Mouse (Mus musculus) layer of hippocampus, postnatal 14 days (tissue): ENCODE data around the gene Atg3. TPM values are rescaled to one million over a fixed set of nuclear protein-coding genes. Genes with fewer than 3 reads are reported as not detected.

Source experiments
- DNase-seq, 2 experiments: peaks; one replicate each; pipeline ENCODE4 v3.0.0; 2021 to 2022; ENCODE audit warnings: low spot score in 2 of 2, mixed read lengths in 1 of 2
- long read RNA-seq, 2 experiments: library from polyadenylated mRNA; stranded (forward); transcript quantifications; one replicate each; pipeline ENCODE4 v2.0.0; 2021
- total RNA-seq, 2 experiments: library from RNA; stranded (reverse); gene quantifications; 2 replicates each; pipeline ENCODE4 v1.2.3; 2021

The Atg3 gene
- 10 to 100 TPM; 43.2 to 45.1 TPM for total RNA-seq
- long read RNA-seq, experiment 1, transcript Atg3-201 (12 exons, 2,057 nt) = major isoform, 61 of 82 reads
- long read RNA-seq, experiment 1, partial matches to known transcripts = 17 of 82 reads
- long read RNA-seq, experiment 1, other reads (novel, unspliced or antisense) = 4 of 82 reads
- long read RNA-seq, experiment 2, transcript Atg3-201 (12 exons, 2,057 nt) = major isoform, 115 of 146 reads
- long read RNA-seq, experiment 2, partial matches to known transcripts = 24 of 146 reads
- long read RNA-seq, experiment 2, other reads (novel, unspliced or antisense) = 6 of 146 reads

DNA sequence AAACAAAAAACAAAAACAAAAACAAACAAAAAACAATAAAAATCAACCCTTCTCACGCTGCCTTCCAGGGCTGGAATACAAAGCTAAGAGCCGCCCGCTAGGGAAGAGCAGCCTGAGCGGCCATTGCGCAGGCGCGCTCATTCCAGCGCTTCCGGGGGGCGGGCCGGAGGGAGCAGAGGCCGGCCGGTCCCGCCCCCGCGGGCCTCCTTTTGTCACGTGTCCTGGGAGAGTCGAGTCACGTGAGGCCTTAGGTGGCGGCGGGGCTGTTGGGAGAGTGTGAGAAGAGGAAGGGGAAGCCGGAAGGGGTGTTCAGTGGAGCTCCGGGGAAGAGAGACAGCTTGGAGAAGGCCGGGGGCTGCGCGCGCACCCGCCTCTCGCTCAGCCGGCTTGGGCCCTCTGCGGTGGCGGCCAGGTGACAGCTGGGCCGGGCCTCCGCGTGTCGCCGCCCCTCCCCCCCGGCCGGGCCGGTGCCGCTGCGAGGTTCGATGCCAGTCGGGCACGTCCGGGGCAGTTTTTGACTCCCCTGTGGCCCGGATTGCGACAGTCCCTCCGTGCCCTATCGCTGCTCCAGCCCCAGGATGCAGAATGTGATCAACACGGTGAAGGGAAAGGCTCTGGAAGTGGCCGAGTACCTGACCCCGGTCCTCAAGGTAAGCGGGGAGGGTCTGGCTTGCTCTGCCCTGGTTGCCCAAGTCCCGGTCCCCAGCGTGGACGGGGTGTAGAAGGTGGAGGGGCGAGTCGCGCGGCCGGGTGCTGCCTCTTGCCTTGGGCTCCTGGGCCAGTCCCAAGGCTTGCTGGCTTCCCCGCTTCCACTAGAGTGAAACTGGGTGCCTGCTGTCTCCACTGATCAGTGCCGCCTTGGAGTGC lies at the start of gene Atg3, which contains the start of gene Slc35a5:
Gene Atg3 (plus strand): TSS at position 264 of the 867 bp plus-strand sequence.
Gene Slc35a5 (minus strand): TSS at position 185 of the 867 bp plus-strand sequence.
- DNase-seq = peak; percentile 90 to 98

DNA sequence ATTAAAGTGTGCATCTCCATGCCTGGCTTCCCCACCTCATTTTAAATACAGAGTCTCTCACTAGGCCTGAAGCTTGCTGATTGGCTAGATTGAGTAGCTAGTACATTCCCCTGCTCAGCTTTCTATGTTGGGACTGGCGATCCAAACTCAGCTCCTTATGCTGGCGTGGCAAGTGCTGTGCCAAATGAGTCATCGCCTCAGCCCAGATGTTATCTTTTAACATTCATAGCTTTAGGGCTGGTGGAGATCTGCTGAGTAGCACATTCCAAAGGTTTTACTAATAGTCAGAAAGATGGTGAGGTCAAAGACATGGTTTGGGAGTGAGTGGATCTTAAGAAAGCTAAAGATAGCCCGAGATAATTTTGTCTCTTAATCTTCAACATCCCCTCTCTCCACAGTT lies 48.1 kb upstream of the Atg3 start:
- no peak for DNase-seq

DNA sequence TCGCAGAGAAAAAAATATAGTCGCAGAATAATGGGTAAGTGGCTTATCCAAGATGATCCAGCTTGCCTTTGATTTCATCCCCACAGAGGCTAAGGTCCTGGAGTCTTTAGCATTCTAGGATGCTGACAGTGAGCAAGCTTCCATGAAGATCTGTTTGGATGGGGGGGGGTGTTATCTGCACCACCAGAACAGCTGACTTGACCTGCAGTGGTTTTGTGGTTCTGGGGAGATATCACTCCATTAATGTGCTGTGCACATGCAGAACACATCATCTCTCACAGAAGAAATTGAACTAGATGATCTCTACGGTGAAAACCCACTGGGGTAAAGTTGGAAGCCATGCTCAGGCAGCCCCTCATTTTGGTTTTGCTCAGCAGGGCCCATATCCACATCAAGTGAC lies 41.4 kb upstream of the Atg3 start:
- no peak for DNase-seq

DNA sequence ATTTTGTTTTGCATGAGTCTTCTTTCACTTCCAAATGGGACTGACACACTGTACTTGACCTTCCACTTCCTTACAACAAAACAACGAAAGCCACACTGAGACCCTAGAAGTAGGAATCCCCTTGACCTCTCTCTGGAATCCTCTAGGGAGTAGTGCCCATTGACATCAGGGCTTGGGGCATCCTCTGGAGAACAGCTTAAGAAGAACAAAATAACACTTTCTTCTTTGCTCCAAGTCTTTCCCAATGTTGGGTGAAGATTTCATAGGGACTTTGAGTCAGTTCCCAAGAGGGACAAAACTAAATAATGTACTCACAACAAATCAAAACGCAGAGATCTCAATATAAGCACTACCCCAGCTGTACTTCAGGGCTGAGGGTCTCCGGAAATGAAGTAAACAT lies 39.8 kb upstream of the Atg3 start:
- no peak for DNase-seq

DNA sequence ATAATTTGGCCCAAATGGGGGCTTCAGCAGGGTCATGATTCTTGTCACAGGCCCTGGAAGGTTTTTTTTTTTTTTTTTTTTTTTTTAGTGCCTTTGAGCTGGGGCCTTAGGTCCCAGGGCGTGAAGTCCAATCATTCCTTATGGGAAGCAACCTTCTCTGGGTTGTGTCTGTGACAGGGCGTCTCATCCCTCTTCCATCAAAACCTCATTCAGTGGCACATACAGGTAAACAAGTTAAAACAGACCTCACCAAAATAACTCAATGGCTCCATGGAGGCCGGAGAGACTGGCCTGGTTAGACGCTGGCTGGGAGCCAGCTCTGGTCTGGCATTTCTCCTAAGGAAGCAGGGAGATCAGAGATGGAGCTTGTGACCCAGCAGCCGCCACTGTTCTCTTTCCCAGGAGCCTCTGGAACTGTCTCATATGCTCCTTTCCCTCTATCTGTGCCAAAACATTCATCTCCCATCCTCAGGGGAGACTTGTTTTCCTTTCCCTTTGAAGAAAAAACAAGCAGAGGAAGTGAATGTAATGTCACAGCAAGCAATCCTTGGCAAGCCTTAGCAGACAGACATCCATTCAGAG lies 37.6 kb upstream of the Atg3 start:
- peak; percentile 40 to 56 for DNase-seq

DNA sequence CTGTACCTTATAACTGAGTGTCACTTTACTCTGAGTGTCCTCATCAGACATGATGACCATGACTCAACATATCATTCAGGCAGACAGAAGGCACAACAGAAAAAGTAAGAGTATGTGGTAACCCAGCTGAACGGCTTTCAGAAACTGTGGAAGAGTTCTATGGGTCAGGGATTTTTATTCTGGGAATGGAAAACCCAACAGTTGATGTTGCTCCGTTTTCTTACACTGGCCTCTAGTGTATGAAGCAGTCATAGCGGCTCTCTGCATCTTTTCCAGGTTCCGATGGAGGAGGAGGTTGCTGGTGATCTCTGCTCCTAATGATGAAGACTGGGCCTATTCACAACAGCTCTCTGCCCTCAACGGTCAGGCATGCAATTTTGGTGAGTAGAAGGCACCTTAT lies 36.0 kb upstream of the Atg3 start:
- DNase-seq = peak in 1 of 2 experiments; percentile 42

DNA sequence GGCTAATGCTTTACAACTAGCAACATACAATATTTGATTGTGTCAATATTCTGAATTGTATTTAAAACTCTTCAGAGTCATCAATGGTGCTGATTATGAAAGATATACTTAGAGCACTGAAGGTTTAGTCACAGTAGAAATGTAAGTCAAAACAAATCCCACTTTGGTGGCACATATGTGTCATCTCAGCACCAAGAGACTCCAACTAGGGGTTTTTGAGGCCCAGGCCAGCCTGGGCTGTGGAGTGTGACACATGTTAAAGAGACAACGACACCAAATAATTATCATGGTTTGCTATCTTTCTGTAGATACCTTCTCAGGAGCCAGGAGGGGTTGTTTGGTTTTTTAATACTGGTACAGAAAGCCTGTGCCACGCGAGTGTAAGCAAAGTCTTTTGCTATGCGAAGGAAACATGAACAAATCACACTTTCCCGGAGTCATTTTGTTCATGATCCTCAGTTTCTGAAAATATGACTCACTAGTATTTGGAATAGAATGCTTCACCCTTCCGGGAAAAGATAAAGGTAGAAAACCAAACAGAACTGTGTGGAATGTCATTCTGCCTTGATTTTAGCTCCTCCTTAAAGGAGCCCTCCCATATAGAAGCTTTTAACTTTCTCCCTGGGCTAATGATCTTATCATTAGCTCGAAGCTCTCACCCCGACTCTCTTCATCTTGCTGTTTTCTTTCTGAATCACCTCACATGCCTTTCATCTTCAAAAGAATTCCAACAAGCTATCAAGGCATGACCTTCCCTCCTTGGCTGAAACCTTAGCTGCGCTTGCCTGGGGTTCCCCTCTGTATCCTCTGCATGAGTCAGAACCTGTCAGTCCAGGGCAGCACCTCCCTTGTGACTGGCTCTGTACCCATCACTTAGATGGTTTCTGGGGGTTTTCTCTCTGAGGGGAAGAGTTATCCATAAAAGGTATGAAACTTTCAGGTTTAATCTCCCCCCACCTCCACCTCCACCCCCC lies 34.1 kb upstream of the Atg3 start:
- no peak for DNase-seq

DNA sequence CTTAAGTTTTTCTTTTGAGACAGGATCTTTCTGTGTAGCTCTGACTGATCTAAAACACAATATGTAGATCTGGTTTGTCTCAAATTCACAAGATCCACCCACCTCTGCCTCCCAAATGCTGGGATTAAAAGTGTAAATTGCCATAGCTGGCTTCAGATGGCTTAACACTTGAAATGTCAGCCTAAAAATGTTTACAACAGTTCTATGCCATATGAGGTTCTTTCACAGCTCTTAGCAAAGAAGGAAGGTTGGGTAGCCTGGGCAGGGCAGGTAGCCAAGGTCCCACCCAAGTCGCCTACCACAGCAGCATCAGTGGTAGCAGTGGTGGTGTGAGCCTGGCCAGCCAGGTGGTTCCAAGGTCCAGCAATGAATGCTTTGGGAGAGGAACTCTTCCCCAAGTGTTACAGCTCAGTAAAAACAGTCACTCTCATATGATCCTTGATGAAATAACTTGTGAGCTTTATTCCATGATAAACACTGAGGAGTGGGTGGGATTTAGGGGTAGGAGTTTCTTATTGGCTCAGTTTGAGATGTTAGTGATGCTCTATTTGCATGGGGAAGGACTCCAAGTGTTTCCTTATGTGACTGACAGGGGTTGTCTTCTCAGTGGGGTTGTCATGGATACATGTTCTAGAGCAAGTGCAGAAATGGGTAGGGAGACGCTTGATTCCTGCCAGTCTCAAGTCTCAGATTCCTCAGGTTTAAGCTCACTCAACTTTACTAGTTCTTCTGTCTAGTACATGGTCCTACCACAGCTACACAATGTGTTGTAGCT lies 30.5 kb upstream of the Atg3 start:
- peak; percentile 19 to 27 for DNase-seq

DNA sequence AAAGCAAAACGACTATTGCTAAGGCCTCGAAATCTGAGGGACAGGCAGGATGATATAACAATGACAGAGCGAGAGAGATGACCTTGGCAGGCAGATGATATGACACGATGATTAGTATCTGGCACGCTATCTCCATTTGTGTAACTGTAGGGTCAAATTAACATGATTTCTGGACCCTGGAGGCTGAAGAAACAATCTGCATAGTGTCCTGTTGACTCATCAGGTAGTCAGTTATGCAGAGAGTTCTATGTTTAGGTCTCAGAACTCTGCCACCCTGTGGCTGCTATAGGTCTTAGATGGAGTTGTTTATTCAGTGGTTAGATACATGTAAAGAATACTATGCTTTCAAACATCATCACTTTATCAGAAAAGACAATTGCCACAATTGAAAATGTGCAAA lies 16.9 kb upstream of the Atg3 start:
- no peak for DNase-seq

DNA sequence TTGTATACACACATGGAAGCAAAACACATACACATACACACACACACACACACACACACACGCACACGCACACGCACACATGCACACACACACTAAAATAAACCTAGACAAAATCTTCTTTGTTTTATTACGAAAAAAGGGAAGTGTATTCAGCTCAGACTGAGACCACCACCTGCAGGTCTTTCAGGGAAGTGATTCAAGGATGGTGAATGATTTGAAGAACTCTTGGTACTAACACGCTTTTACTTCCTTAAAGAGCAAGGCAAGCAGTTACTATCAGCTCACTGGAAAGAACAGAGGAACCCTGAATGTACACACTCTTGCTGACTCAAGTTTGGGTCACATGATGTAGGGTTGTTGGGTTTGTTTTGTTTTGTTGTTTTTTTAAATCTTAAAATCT lies 16.0 kb upstream of the Atg3 start:
- DNase-seq = no peak

DNA sequence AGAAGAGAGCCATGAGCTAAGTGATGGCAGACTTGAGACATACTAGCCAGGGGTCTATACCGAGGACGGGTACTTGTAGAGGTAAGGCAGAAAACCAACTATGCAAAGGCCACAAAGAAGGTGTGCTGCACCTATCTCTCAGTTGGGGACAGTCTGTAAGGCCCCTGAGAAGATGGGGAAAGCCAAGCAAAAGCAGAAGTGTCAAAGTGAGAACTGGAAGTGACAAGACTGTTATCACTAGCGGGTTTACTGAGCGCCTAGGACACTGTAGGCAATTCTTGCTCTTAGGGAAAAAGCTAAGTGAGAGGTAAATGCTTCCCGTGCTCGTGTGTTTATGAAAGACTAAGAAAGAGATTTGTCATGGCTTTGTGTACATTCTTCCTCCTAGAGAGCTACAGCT lies 13.5 kb upstream of the Atg3 start:
- no peak for DNase-seq

DNA sequence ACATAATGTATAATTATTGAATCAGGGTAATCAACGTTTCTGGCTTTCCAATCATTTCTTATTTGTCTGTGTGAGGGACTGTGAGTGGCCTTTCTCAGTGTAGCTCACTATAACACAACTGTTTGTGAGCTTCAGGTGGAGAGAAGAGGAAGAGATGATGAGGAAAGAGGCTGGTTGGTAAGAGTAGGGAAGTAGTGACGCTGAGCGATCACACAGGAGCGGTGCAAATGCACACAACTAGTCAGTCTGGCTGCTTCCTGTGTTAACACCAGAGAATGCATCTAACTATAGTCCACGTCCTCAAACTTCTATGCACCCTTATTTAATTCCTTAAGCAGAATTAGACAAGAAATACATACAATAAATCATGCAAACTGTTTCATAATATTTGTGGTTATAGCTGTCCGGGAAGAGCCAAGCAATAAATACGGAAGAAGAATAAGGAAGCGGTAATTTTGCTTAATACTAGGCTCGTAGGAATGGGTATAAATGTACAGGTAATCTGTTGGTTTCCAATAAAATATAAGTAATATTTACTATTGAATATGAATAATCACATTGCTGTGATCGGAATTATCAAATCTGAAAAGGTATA lies 10.0 kb upstream of the Atg3 start:
- DNase-seq = no peak

DNA sequence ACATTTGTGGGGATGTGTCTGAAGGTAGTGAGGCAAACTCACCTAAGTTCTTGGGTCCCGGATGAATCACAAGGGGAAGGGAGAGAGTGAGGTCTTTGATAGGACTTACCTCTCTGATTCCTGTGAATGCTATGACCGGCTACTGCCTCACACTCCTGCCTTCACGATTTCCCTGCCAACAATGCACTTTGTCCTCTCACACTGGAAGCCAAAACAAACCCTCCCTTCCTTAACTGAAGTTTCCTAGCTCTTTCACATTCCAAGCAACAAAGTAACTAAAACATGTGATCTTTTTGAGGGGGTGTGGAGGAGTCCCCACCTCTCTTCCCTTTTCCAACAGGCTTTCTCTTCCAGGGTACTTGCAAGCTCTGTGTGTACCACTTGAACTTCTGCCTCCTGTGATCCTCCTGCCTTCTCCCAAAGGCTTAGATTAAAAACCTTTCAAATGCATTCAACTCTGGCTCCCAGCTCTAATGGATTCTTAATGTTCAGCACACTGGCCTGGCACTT lies 3.8 kb upstream of the Atg3 start:
- no peak for DNase-seq

DNA sequence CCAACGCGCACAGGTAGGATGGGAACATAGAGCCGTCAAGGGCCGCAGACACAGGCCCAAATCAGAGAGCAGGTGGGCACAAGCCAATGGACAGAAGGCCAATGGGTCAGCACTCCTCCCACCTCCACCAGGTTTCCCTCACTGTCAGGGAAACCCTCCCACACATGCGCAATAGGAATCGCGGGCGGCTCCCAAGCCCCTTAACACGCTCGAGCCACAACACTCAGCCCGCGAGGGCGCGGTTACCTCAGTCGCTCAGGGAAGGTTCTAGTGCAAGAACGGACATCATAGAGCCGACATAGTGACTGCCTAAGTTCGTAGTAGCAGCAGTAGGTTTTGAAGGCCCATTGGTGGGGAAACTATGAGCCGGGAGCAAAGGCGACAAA lies 456 bp upstream of the Atg3 start:
- peak; percentile 67 to 68 for DNase-seq

DNA sequence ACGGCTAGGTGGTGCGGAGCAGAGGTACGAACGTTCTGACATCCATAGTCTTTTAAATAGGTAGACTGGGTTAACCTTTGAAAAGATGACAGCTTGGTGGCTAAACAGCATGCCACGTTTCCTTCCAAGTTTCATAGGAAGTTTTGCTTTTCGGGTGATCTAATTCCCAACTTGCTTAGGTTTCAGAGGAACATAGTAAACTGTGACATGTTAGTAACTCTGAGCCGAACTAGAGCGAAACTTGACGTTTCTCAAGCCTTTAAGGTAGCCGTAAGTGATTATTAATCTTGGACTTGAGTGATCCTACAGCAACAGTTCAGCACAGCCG lies 768 bp downstream of the Atg3 start:
- no peak for DNase-seq

DNA sequence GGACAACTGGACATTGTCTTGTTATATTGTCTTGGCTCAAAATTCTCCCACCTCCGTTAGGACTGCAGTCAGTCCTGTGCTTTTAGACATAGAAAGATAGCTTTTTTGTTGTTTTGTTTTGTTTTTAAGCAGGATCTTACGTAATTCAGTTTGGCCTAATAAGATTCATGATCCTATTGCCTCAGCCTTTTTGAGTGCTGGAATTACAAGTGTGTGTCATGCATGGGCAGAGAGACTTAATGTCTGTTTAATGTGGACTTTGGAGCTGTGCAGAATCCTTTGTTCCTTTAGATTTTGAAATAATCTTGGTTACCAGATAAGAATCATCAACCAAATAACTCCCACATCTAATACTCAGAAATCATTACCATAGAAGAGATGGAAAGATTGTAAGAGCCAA lies 20.0 kb downstream of the Atg3 start:
- no peak for DNase-seq

DNA sequence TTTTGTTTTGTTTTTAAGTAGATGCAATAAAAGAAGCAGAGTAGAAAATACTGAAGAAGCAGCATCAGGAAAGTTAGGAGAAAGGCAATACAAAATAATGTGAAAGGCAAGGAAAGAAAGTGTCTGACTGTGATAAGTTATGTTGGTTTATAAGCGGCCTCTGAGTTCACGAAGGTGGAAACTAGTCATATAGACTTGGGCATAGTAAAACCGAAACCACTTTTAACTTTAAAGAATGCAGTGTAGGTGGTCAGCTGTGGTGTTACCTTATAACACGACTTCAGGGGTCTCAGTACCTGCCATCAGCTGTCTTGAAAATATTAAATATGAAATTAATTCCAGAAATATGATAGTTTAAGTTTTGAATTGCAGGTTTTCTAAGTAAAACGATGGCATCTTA lies 23.2 kb downstream of the Atg3 start:
- DNase-seq = no peak

DNA sequence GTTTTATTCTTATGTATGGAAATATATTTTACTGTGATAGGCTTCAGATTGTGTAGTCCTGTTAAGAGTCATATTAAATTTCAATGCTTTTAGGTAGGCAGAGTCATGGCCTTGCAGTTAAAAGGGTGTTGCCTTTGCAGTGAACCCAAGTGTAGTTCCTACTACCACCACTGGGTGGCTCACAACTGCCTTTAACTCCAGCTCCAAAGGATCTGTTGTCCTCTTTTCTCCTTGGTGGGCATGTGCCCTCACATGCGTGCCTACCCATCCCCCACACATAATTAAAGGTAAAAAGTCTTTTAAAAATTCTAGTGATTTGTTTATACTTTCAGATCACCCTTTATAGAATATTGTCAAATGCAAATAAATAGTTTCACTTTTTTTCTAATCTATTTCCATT lies 34.0 kb downstream of the Atg3 start:
- DNase-seq = peak; percentile 77 to 80

DNA sequence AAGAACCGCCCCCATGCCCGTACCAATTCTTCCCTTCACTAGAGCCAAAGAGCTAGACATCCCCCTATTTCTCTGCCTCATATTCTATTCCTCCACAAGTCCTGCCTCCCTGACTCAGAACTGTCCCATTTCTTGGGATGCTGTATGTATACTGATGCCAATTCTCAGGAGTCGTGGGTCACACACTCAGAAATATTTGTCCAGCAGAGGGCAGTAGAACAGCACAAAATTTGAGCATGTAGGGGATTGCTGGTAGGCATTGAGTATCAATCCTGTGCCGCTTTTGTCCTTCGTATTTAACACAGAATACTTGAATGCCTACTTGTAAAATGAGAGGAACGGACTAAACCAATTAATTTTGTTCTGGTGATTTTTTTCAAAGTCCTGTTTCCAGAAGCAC lies 38.2 kb downstream of the Atg3 start:
- peak; percentile 41 to 85 for DNase-seq

DNA sequence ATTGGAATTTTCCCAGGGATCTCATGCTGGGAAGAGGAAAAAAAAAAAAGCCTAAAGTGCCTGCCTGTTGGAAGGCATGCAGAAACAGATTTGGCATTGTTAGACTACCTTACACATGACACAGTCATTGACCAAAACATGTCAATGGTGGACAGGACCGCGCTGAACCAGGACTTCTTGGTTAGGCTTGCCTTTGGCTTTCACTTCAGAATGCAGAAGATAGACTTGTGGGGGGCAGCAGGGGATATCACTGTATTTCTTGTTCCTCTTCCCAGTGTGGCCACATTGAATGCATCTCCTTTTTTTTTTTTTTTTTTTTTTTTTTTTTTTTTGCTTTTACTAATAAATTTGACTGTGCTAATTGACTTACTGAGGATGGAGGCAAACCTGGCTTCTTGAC lies 42.8 kb downstream of the Atg3 start:
- no peak for DNase-seq
